Mouse (Mus musculus) hindbrain, embryonic 12.5 days (tissue): ENCODE data around the gene Vwa3b. TPM values are rescaled to one million over a fixed set of nuclear protein-coding genes. Genes with fewer than 3 reads are reported as not detected.

ENCODE experiments used
- ATAC-seq: fragments of 200-750 bp; cut with Nextera tagmentation; 2 replicates; pipeline ENCODE4 v1.8.0; 2017; ENCODE audit warnings: moderate TSS enrichment; ENCODE audit not compliant: low FRiP score
- H3K27ac ChIP-seq: fragments of 300-500 bp; sonication (generic); 2 replicates; pipeline ENCODE4 v1.5.1; 2016; ENCODE audit warnings: mild to moderate bottlenecking
- H3K27me3 ChIP-seq: fragments of 300-500 bp; sonication (generic); 2 replicates; pipeline ENCODE4 v1.6.1; 2016; ENCODE audit warnings: mild to moderate bottlenecking
- H3K36me3 ChIP-seq: fragments of 300-500 bp; sonication (generic); 2 replicates; pipeline ENCODE4 v1.6.1; 2016; ENCODE audit warnings: mild to moderate bottlenecking
- H3K4me1 ChIP-seq: fragments of 300-500 bp; sonication (generic); 2 replicates; pipeline ENCODE4 v1.6.1; 2016
- H3K4me2 ChIP-seq: fragments of 300-500 bp; sonication (generic); replicated peaks from 2 replicates; pipeline ENCODE4 v1.6.1; 2016; ENCODE audit warnings: mild to moderate bottlenecking
- H3K4me3 ChIP-seq: fragments of 300-500 bp; sonication (generic); 2 replicates; pipeline ENCODE4 v1.5.1; 2016; ENCODE audit warnings: mild to moderate bottlenecking
- H3K9ac ChIP-seq: fragments of 300-500 bp; sonication (generic); 2 replicates; pipeline ENCODE4 v1.6.1; 2016; ENCODE audit warnings: mild to moderate bottlenecking, moderate library complexity
- H3K9me3 ChIP-seq: fragments of 300-500 bp; sonication (generic); replicated peaks from 2 replicates; pipeline ENCODE4 v1.6.1; 2016; ENCODE audit warnings: mild to moderate bottlenecking
- WGBS: fragments of 180-500 bp; shearing (Covaris S2); methylation state at CpG from one replicate; pipeline ENCODE4 v1.1.7; 2016; 5-methylcytosine and 5-hydroxymethylcytosine counted together
- polyA plus RNA-seq: library from polyadenylated mRNA; unstranded; fragments of >200 nt; fragmentation: Nextera tagmentation; extraction: Ambion mirVana; gene quantifications from 2 replicates; pipeline ENCODE4 v1.2.1, GENCODE M21; 2016

Vwa3b gene
- 0.96 and 2.7 TPM in 2 replicates for polyA plus RNA-seq

GRCm38 (mm10) chr1:37025962-37026686 lies at the start of gene Vwa3b:
Gene Vwa3b (plus strand): TSS chr1:37026596.
- no peaks in the 10 kb centered on the region for H3K9me3 ChIP-seq
- H3K4me3 ChIP-seq = no peak within 1 kb of the TSS
- 68% methylated on average over 5 of the region's 5 CpGs for WGBS
- no peaks in the 10 kb centered on the region for H3K36me3 ChIP-seq
- no peaks in the 10 kb centered on the region for H3K27me3 ChIP-seq
- H3K4me1 ChIP-seq = peaks cover 6% of the 10 kb centered on the region
- H3K4me2 ChIP-seq = no peak within 1 kb of the TSS
- no peak for ATAC-seq
- H3K9ac ChIP-seq = no peak within 1 kb of the TSS
- no peak within 1 kb of the TSS for H3K27ac ChIP-seq

- ATAC-seq = no peak
- Histone ChIP-seq H3K27ac (no peak overlapping the region), H3K36me3 (no peaks in the 10 kb centered on the region), H3K9ac (no peak overlapping the region), H3K4me2 (no peak overlapping the region), H3K4me1 (no peaks in the 10 kb centered on the region), H3K27me3 (no peaks in the 10 kb centered on the region), H3K9me3 (no peaks in the 10 kb centered on the region), H3K4me3 (no peak overlapping the region)
- 85% methylated on average over 4 of the region's 4 CpGs for whole genome bisulfite sequencing
These were observed 49.6 kb upstream of the Vwa3b start for GRCm38 (mm10) chr1:36976770-36977169.

- no peaks in the 10 kb centered on the region for H3K27me3 ChIP-seq
- no peaks in the 10 kb centered on the region for H3K36me3 ChIP-seq
- WGBS = 86% methylated on average over 9 of the region's 9 CpGs
- H3K9me3 ChIP-seq = no peaks in the 10 kb centered on the region
- no peak overlapping the region for H3K9ac ChIP-seq
- no peak overlapping the region for H3K27ac ChIP-seq
- H3K4me1 ChIP-seq = peaks cover 9% of the 10 kb centered on the region
- H3K4me2 ChIP-seq = no peak overlapping the region
- no peak overlapping the region for H3K4me3 ChIP-seq
- ATAC-seq = no peak
These were observed 44.0 kb upstream of the Vwa3b start for GRCm38 (mm10) chr1:36982191-36982961.

- H3K36me3 ChIP-seq = no peaks in the 10 kb centered on the region
- no peaks in the 10 kb centered on the region for H3K27me3 ChIP-seq
- no peaks in the 10 kb centered on the region for H3K9me3 ChIP-seq
- H3K4me1 ChIP-seq = peaks cover 9% of the 10 kb centered on the region
- 34% methylated on average over 4 of the region's 4 CpGs for WGBS
- no peak overlapping the region for H3K4me3 ChIP-seq
- no peak for ATAC-seq
- H3K9ac ChIP-seq = no peak overlapping the region
- H3K27ac ChIP-seq = no peak overlapping the region
- no peak overlapping the region for H3K4me2 ChIP-seq
These were observed 42.6 kb upstream of the Vwa3b start for GRCm38 (mm10) chr1:36983754-36984153.

GRCm38 (mm10) chr1:36984406-36984805 lies 42.0 kb upstream of the Vwa3b start:
- H3K9me3 ChIP-seq = no peaks in the 10 kb centered on the region
- 22% methylated on average over 6 of the region's 6 CpGs for WGBS
- H3K36me3 ChIP-seq = no peaks in the 10 kb centered on the region
- H3K4me3 ChIP-seq = no peak overlapping the region
- no peak for ATAC-seq
- H3K4me2 ChIP-seq = no peak overlapping the region
- peaks cover 9% of the 10 kb centered on the region for H3K4me1 ChIP-seq
- H3K27me3 ChIP-seq = no peaks in the 10 kb centered on the region
- no peak overlapping the region for H3K9ac ChIP-seq
- no peak overlapping the region for H3K27ac ChIP-seq

- WGBS = 17% methylated on average over 6 of the region's 6 CpGs
- H3K27me3 ChIP-seq = no peaks in the 10 kb centered on the region
- no peak for ATAC-seq
These were observed 40.5 kb upstream of the Vwa3b start for GRCm38 (mm10) chr1:36985896-36986295.

GRCm38 (mm10) chr1:36986396-36987160 lies 39.8 kb upstream of the Vwa3b start:
- no peak for ATAC-seq
- Histone ChIP-seq H3K9me3 (no peaks in the 10 kb centered on the region), H3K4me2 (no peak overlapping the region), H3K36me3 (no peaks in the 10 kb centered on the region), H3K27ac (no peak overlapping the region), H3K4me1 (peaks cover 9% of the 10 kb centered on the region), H3K9ac (no peak overlapping the region), H3K27me3 (no peaks in the 10 kb centered on the region), H3K4me3 (no peak overlapping the region)
- WGBS = 44% methylated on average over 14 of the region's 14 CpGs

More at GRCm38 (mm10) chr1:36985896-36986295, 40.5 kb upstream of the Vwa3b start:
- Histone ChIP-seq H3K9me3 (no peaks in the 10 kb centered on the region), H3K4me1 (peaks cover 9% of the 10 kb centered on the region), H3K9ac (no peak overlapping the region), H3K36me3 (no peaks in the 10 kb centered on the region), H3K4me3 (no peak overlapping the region), H3K4me2 (no peak overlapping the region), H3K27ac (no peak overlapping the region)

GRCm38 (mm10) chr1:36987172-36988148 lies 38.9 kb upstream of the Vwa3b start:
- Histone ChIP-seq H3K9me3 (no peaks in the 10 kb centered on the region), H3K9ac (no peak overlapping the region), H3K27ac (no peak overlapping the region), H3K27me3 (no peaks in the 10 kb centered on the region), H3K4me3 (no peak overlapping the region), H3K4me2 (no peak overlapping the region), H3K36me3 (no peaks in the 10 kb centered on the region), H3K4me1 (peaks cover 9% of the 10 kb centered on the region)
- ATAC-seq = no peak
- 81% methylated on average over 10 of the region's 10 CpGs for WGBS

- Histone ChIP-seq H3K27me3 (no peaks in the 10 kb centered on the region), H3K9ac (no peak overlapping the region), H3K36me3 (no peaks in the 10 kb centered on the region), H3K9me3 (no peaks in the 10 kb centered on the region), H3K27ac (no peak overlapping the region), H3K4me3 (no peak overlapping the region), H3K4me2 (no peak overlapping the region), H3K4me1 (peaks cover 9% of the 10 kb centered on the region)
- no peak for ATAC-seq
- 80% methylated on average over 6 of the region's 6 CpGs for WGBS
These were observed 38.2 kb upstream of the Vwa3b start for GRCm38 (mm10) chr1:36988161-36988560.

GRCm38 (mm10) chr1:36988561-36988960 lies 37.8 kb upstream of the Vwa3b start:
- Histone ChIP-seq H3K4me2 (no peak overlapping the region), H3K9ac (no peak overlapping the region), H3K27ac (no peak overlapping the region), H3K36me3 (no peaks in the 10 kb centered on the region), H3K27me3 (no peaks in the 10 kb centered on the region), H3K4me1 (peaks cover 9% of the 10 kb centered on the region), H3K9me3 (no peaks in the 10 kb centered on the region), H3K4me3 (no peak overlapping the region)
- ATAC-seq = no peak
- 87% methylated on average over 6 of the region's 6 CpGs for WGBS

GRCm38 (mm10) chr1:36994296-36994695 lies 32.1 kb upstream of the Vwa3b start:
- Histone ChIP-seq H3K9me3 (no peaks in the 10 kb centered on the region), H3K4me3 (no peak overlapping the region), H3K9ac (no peak overlapping the region), H3K36me3 (no peaks in the 10 kb centered on the region), H3K4me2 (no peak overlapping the region), H3K27ac (no peak overlapping the region), H3K27me3 (no peaks in the 10 kb centered on the region), H3K4me1 (0 out of 2 replicates have a peak, but pooled peaks cover 6% of the 10 kb centered on the region)
- 92% methylated on average over 5 of the region's 5 CpGs for WGBS
- no peak for ATAC-seq
